Mouse (Mus musculus) layer of hippocampus, adult 8-10 months (tissue): ENCODE results near the gene Ahnak. TPM values are rescaled to one million over a fixed set of nuclear protein-coding genes. Genes with fewer than 3 reads are reported as not detected.
"Not testable (repeated sequence)": the region's sequence is repeated elsewhere in the genome, so short reads cannot be mapped to it uniquely, and the experiment has no call there.

ENCODE experiments used
- DNase-seq, 2 experiments: peaks; one replicate each; pipeline ENCODE4 v3.0.0; 2022; ENCODE audit warnings: low spot score in 2 of 2
- total RNA-seq, 4 experiments: library from RNA; stranded (reverse); gene quantifications; 2 replicates each; pipeline ENCODE4 v1.2.4; 2022

The Ahnak gene
- total RNA-seq, 4 experiments from 2014 or later = 27.0 to 32.2 (median 29.0) TPM

GRCm38 (mm10) chr19:9090709-9091108 lies 101.6 kb downstream of the Ahnak start:
- no peak for DNase-seq

- DNase-seq = no peak
These were observed 106.0 kb downstream of the Ahnak start for GRCm38 (mm10) chr19:9095111-9095510.

GRCm38 (mm10) chr19:9097441-9097840 lies 108.4 kb downstream of the Ahnak start:
- no peak for DNase-seq

- no peak for DNase-seq
These were observed 110.7 kb downstream of the Ahnak start for GRCm38 (mm10) chr19:9099751-9100150.

GRCm38 (mm10) chr19:9100297-9101061 lies 111.4 kb downstream of the Ahnak start:
- no peak for DNase-seq

GRCm38 (mm10) chr19:9101062-9101457 lies 112.0 kb downstream of the Ahnak start:
- no peak for DNase-seq

GRCm38 (mm10) chr19:9103986-9104385 lies 114.9 kb downstream of the Ahnak start:
- no peak for DNase-seq

- no peak for DNase-seq
These were observed 116.1 kb downstream of the Ahnak start for GRCm38 (mm10) chr19:9105101-9105685.

GRCm38 (mm10) chr19:9106096-9106495 lies 117.0 kb downstream of the Ahnak start:
- no peak for DNase-seq

GRCm38 (mm10) chr19:9106751-9107378 lies 117.8 kb downstream of the Ahnak start:
- DNase-seq = no peak

- DNase-seq = no peak
These were observed 118.3 kb downstream of the Ahnak start for GRCm38 (mm10) chr19:9107379-9107755.

- no peak for DNase-seq
These were observed 119.5 kb downstream of the Ahnak start for GRCm38 (mm10) chr19:9108536-9108935.

GRCm38 (mm10) chr19:9110182-9110869 lies 121.2 kb downstream of the Ahnak start:
- DNase-seq = peak; percentile 36 to 48

GRCm38 (mm10) chr19:9112043-9112442 lies 123.0 kb downstream of the Ahnak start:
- DNase-seq = no peak

GRCm38 (mm10) chr19:9116268-9116667 lies 127.2 kb downstream of the Ahnak start:
- no peak for DNase-seq

GRCm38 (mm10) chr19:9117275-9117674 lies 128.2 kb downstream of the Ahnak start:
- no peak for DNase-seq

- no peak for DNase-seq
These were observed 130.8 kb downstream of the Ahnak start for GRCm38 (mm10) chr19:9119655-9120425.

GRCm38 (mm10) chr19:9122390-9122789 lies 133.3 kb downstream of the Ahnak start:
- no peak for DNase-seq

- not testable (repeated sequence) for DNase-seq
These were observed 134.9 kb downstream of the Ahnak start for GRCm38 (mm10) chr19:9123986-9124385.
